Mouse (Mus musculus): ENCODE results near the gene Schip1. TPM values are rescaled to one million over a fixed set of nuclear protein-coding genes. Genes with fewer than 3 reads are reported as not detected.

Schip1 gene
- polyA plus RNA-seq, 1 experiment from 2014 or later = 27.6 TPM

DNA sequence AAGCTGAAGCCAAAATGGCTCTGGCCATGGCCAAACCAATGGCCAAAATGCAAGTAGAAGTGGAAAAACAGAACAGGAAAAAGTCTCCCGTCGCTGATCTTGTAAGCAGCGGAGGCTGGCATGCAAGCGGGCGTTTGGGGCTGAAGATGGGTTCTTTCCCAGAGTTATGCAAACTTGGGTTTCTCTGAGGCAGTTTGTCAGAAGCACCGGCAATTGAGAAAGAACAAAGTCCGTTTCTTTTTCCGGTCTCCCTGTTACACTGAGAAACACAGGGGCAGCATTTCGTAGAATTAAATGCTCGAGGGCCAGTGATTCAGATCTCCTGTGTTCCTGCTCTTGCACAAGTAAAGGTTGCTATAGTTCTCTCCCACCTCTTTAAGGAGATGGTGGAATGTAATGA, 553.1 kb downstream of the Schip1 start:
- 91% methylated on average over 10 of the region's 10 CpGs for WGBS
- Histone ChIP-seq H3K4me3 (ENCODE audit: low read depth, low read length) (no peak overlapping the region), H3K27me3 (ENCODE audit: control insufficient read depth, insufficient read depth, low read length) (no peaks in the 10 kb centered on the region), H3K4me1 (replicated peaks; ENCODE audit: control insufficient read depth, insufficient read depth) (no peaks in the 10 kb centered on the region), H3K9me3 (ENCODE audit: control insufficient read depth, low read length) (no peaks in the 10 kb centered on the region), H3K9ac (ENCODE audit: low read length) (no peak overlapping the region), H3K36me3 (ENCODE audit: control insufficient read depth, insufficient read depth, low read length) (no peaks in the 10 kb centered on the region), H3K27ac (replicated peaks) (no peak overlapping the region), H3K4me2 (replicated peaks; ENCODE audit: low read depth) (no peak overlapping the region)
- DNase-seq (ENCODE audit: low spot score) (no peak), ATAC-seq (ENCODE audit: low FRiP score, low TSS enrichment) (no peak)
- no peak for TF ChIP-seq CTCF (IDR thresholded peaks at IDR 0.05; ENCODE audit: low read depth)

DNA sequence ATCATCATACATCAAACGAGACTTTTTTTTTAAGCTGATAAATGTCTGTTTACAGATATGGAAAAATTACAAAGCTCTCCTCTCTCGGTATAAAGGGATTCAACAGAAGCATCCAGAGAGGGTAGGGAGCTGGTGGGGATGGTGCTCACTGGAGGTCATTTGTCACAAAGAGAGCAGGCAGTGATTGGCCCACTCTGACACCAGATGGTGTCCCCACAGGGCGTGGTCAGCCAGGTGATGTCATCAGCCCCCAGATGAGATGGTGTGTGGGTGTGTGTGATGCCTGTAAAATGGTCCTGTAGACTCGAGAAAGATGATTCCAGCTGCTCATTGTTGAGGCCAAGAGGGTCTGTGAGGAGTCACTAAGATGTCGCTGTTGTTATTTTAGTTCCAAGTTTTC, 554.5 kb downstream of the Schip1 start:
- Histone ChIP-seq H3K4me1 (replicated peaks; ENCODE audit: control insufficient read depth, insufficient read depth) (no peaks in the 10 kb centered on the region), H3K36me3 (ENCODE audit: control insufficient read depth, insufficient read depth, low read length) (no peaks in the 10 kb centered on the region), H3K4me3 (ENCODE audit: low read depth, low read length) (no peak overlapping the region), H3K27me3 (ENCODE audit: control insufficient read depth, insufficient read depth, low read length) (no peaks in the 10 kb centered on the region), H3K4me2 (replicated peaks; ENCODE audit: low read depth) (no peak overlapping the region), H3K9me3 (ENCODE audit: control insufficient read depth, low read length) (no peaks in the 10 kb centered on the region), H3K9ac (ENCODE audit: low read length) (no peak overlapping the region; the same call in 1 of the 2 replicates), H3K27ac (replicated peaks) (no peak overlapping the region)
- ATAC-seq (ENCODE audit: low FRiP score, low TSS enrichment) = no peak; the same call in 1 of the 2 replicates
- DNase-seq (ENCODE audit: low spot score) = no peak
- WGBS = 43% methylated on average over 5 of the region's 5 CpGs
- TF ChIP-seq CTCF (IDR thresholded peaks at IDR 0.05; ENCODE audit: low read depth) = no peak
- TF ChIP-seq EP300 (optimal IDR thresholded peaks at IDR 0.05) = no peak

DNA sequence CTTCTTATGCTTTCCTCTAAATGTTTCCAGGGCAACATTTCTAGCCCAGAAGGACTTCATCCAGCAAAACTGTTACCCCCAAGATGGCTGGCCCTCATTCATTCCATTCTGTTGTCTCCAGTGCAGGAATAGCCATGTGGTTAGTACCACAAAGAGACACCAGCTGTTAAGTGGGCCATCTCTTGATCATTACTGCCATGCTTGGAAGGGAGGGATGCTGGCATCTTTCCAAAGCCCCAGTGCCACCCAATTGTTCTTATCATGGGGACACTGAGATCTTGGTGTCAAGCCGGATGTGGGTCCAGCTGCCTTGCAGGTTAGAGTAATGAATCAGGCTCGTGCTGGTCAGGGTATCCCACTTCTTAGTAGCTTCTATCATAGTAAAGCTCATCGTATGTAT, 557.4 kb downstream of the Schip1 start:
- Histone ChIP-seq H3K4me1 (replicated peaks; ENCODE audit: control insufficient read depth, insufficient read depth) (no peaks in the 10 kb centered on the region), H3K4me3 (ENCODE audit: low read depth, low read length) (no peak overlapping the region), H3K9ac (ENCODE audit: low read length) (no peak overlapping the region), H3K27me3 (ENCODE audit: control insufficient read depth, insufficient read depth, low read length) (no peaks in the 10 kb centered on the region), H3K4me2 (replicated peaks; ENCODE audit: low read depth) (no peak overlapping the region), H3K9me3 (ENCODE audit: control insufficient read depth, low read length) (no peaks in the 10 kb centered on the region), H3K36me3 (ENCODE audit: control insufficient read depth, insufficient read depth, low read length) (peaks cover 2% of the 10 kb centered on the region), H3K27ac (replicated peaks) (no peak overlapping the region)
- DNase-seq (ENCODE audit: low spot score) = no peak
- WGBS = 94% methylated on average over 3 of the region's 3 CpGs
- TF ChIP-seq CTCF (IDR thresholded peaks at IDR 0.05; ENCODE audit: low read depth) (no peak), EP300 (optimal IDR thresholded peaks at IDR 0.05) (no peak)
- no peak for ATAC-seq (ENCODE audit: low FRiP score, low TSS enrichment)

DNA sequence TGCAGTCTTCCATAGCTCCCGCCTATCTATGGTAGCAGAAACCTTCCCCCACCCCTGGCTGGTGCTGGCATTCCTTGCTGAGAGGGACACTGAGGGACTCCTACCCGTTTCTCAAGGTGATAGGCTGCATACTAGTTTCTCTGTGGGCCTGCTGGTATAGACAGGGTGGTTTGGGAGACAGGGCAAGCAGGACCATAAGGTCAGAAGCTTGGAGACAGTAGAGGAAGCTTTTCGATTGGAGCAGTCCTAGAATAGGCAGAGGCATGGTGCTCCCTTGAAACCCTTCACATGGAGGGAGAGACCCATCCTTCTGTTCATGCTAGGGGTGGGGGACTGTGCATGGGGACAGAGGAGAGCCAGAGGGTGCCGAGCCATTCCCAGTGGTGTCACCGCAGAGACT, 558.4 kb downstream of the Schip1 start:
- no peak overlapping the region for H3K4me2 ChIP-seq (replicated peaks; ENCODE audit: low read depth)
- no peaks in the 10 kb centered on the region for H3K9me3 ChIP-seq (ENCODE audit: control insufficient read depth, low read length)
- H3K4me3 ChIP-seq (ENCODE audit: low read depth, low read length) = no peak overlapping the region
- DNase-seq (ENCODE audit: low spot score) (no peak), ATAC-seq (ENCODE audit: low FRiP score, low TSS enrichment) (no peak)
- no peak overlapping the region for H3K27ac ChIP-seq (replicated peaks)
- WGBS = 82% methylated on average over 5 of the region's 5 CpGs
- H3K9ac ChIP-seq (ENCODE audit: low read length) = no peak overlapping the region
- no peak for TF ChIP-seq CTCF (IDR thresholded peaks at IDR 0.05; ENCODE audit: low read depth)
- no peak for TF ChIP-seq EP300 (optimal IDR thresholded peaks at IDR 0.05)
- H3K27me3 ChIP-seq (ENCODE audit: control insufficient read depth, insufficient read depth, low read length) = no peaks in the 10 kb centered on the region
- H3K4me1 ChIP-seq (replicated peaks; ENCODE audit: control insufficient read depth, insufficient read depth) = no peaks in the 10 kb centered on the region
- H3K36me3 ChIP-seq (ENCODE audit: control insufficient read depth, insufficient read depth, low read length) = peaks cover 2% of the 10 kb centered on the region

DNA sequence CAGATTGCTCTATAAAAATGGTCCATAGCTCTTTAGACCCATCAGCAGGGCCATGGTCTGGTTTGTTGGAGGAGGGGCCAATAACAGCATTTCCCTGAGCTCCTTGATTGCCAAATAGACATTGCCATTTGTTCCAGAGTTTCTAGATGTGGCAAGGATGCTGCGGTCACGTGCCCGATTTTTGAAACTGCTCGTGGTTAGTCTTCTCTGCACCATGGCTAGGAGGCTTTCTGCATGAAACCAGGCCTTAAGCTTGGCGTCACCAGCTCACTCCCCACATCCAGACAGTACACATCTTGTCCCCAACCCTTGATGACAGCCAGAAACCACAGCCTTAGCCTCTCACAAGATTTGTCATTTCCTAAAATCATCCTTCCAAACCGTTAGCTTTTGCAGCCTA, 559.9 kb downstream of the Schip1 start:
- WGBS = 81% methylated on average over 6 of the region's 6 CpGs
- H3K27me3 ChIP-seq (ENCODE audit: control insufficient read depth, insufficient read depth, low read length) = no peaks in the 10 kb centered on the region
- H3K27ac ChIP-seq (replicated peaks) = no peak overlapping the region
- H3K36me3 ChIP-seq (ENCODE audit: control insufficient read depth, insufficient read depth, low read length) = peaks cover 2% of the 10 kb centered on the region
- no peak overlapping the region for H3K4me3 ChIP-seq (ENCODE audit: low read depth, low read length)
- H3K4me2 ChIP-seq (replicated peaks; ENCODE audit: low read depth) = no peak overlapping the region
- DNase-seq (ENCODE audit: low spot score) = no peak
- no peak for ATAC-seq (ENCODE audit: low FRiP score, low TSS enrichment)
- no peaks in the 10 kb centered on the region for H3K9me3 ChIP-seq (ENCODE audit: control insufficient read depth, low read length)
- H3K9ac ChIP-seq (ENCODE audit: low read length) = no peak overlapping the region
- TF ChIP-seq CTCF (IDR thresholded peaks at IDR 0.05; ENCODE audit: low read depth) = no peak
- TF ChIP-seq EP300 (optimal IDR thresholded peaks at IDR 0.05) = no peak
- H3K4me1 ChIP-seq (replicated peaks; ENCODE audit: control insufficient read depth, insufficient read depth) = no peaks in the 10 kb centered on the region

DNA sequence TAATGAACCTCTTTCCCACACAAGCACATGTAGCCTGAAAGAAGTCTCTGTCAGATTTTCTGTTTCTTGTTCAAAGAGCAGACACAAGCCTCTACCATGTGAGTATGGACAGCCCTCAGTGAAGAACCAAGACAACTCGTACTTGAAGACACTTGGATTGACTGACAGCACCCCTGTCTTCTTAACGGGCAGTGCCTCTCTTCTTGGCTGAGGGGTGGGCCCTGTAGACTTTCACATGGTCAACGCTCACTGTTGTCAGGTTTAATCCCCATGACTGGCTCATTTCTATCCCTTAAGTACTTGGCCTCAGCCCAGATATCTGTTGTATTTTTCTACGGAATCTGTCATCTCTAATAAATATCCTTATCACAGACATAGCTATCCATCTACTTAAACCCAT, 565.7 kb downstream of the Schip1 start:
- no peak for TF ChIP-seq EP300 (optimal IDR thresholded peaks at IDR 0.05)
- TF ChIP-seq CTCF (IDR thresholded peaks at IDR 0.05; ENCODE audit: low read depth) = no peak
- Histone ChIP-seq H3K4me3 (ENCODE audit: low read depth, low read length) (no peak overlapping the region), H3K9me3 (ENCODE audit: control insufficient read depth, low read length) (no peaks in the 10 kb centered on the region), H3K27ac (replicated peaks) (no peak overlapping the region), H3K36me3 (ENCODE audit: control insufficient read depth, insufficient read depth, low read length) (no peaks in the 10 kb centered on the region; the same call in 1 of the 2 replicates), H3K4me2 (replicated peaks; ENCODE audit: low read depth) (no peak overlapping the region), H3K27me3 (ENCODE audit: control insufficient read depth, insufficient read depth, low read length) (no peaks in the 10 kb centered on the region), H3K4me1 (replicated peaks; ENCODE audit: control insufficient read depth, insufficient read depth) (no peaks in the 10 kb centered on the region), H3K9ac (ENCODE audit: low read length) (no peak overlapping the region)
- WGBS = 62% methylated on average over 4 of the region's 4 CpGs
- no peak for ATAC-seq (ENCODE audit: low FRiP score, low TSS enrichment)
- DNase-seq (ENCODE audit: low spot score) = no peak

All from stomach, postnatal 0 days (tissue).